In the genomic region with DNA sequence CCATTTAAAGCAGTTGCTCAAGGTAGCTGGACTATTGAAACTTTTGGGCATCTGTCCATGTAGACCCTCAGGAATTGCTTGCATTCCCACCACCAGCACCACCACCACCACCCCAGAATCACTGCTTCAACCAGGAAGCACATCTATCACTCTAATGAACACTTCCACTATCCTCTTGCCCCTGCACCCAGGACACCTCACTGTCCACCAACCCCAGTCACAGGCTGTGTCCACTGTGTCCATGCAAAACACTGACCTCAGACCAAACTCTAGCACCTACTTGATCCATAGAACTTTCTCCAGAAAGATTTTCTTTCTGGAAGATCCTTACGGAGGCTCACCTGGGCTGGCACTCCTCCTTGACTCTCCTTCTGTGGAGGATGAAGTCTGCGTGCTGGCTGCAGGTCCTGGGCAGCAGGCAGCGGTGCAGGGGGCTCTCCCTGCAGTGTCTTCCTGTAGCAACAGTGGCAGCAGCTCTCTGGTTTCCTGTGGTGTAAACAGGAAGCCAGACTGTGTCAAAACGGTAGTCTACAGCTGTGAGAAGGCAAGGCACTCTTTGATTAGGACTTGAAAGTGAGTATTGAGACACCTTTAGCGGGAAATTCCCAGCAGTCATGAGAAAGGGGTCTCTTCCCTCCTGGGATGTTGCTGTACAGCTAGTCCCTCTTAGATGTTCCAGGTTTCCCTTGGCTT, we compare ENCODE assay signal across 9 mouse cellular contexts. TPM values are rescaled to one million over a fixed set of nuclear protein-coding genes. Genes with fewer than 3 reads are reported as not detected.
DNase-seq lines count a peak whose midpoint lies in the region; ATAC-seq lines count a peak whose summit lies in the region.
"Had no signal": no experiment of that assay in that cellular context is flagged by ENCODE, and none has a peak within 500 bp of the region (broad histone marks: within the 10 kb centered on the region; RNA-seq: fewer than 3 reads in every experiment).

No protein-coding gene starts in this region.

- peak; percentile 71 to 76 for DNase-seq in spleen, adult 18-20 months
- DNase-seq in spleen, adult 12 weeks (ENCODE audit: low spot score), result no peak
- DNase-seq in lung, postnatal 25 days (ENCODE audit: low spot score), result peak; percentile 75
- DNase-seq in thymus, postnatal 10 days (ENCODE audit: low spot score in 2 of 2), result peak; percentile 83 to 84
- DNase-seq in embryo, embryonic 9.5 days (ENCODE audit: extremely low spot score), result no peak

- no peaks in the 10 kb centered on the region for H3K4me1 ChIP-seq in kidney, embryonic 14.5 days (ENCODE audit: control insufficient read depth, insufficient read depth, low read length)
- H3K4me1 ChIP-seq in forebrain, embryonic 16.5 days (replicated peaks; ENCODE audit: control insufficient read depth, insufficient read depth, low read length), result no peaks in the 10 kb centered on the region
- H3K4me1 ChIP-seq in midbrain, embryonic 13.5 days (replicated peaks), result no peaks in the 10 kb centered on the region
- H3K4me1 ChIP-seq: hindbrain, embryonic 15.5 days had no signal

- H3K36me3 ChIP-seq in kidney, embryonic 14.5 days (ENCODE audit: control insufficient read depth, insufficient read depth, low read length), result no peaks in the 10 kb centered on the region
- no peaks in the 10 kb centered on the region for H3K36me3 ChIP-seq in forebrain, embryonic 16.5 days (ENCODE audit: control insufficient read depth, insufficient read depth)
- no peaks in the 10 kb centered on the region for H3K36me3 ChIP-seq in midbrain, embryonic 13.5 days
- H3K36me3 ChIP-seq: hindbrain, embryonic 15.5 days had no signal

- peak overlapping the region; percentile 26; the same call in 1 of the 2 replicates for H3K27ac ChIP-seq in kidney, embryonic 14.5 days (ENCODE audit: low read depth, low read length)
- no peak overlapping the region for H3K27ac ChIP-seq in forebrain, embryonic 16.5 days (ENCODE audit: low read length)
- H3K27ac ChIP-seq in midbrain, embryonic 13.5 days, result no peak overlapping the region
- H3K27ac ChIP-seq: hindbrain, embryonic 15.5 days had no signal

- no peak overlapping the region for H3K4me3 ChIP-seq in kidney, embryonic 14.5 days (ENCODE audit: low read length)
- no peak overlapping the region for H3K4me3 ChIP-seq in forebrain, embryonic 16.5 days (replicated peaks; ENCODE audit: low read length)
- H3K4me3 ChIP-seq in midbrain, embryonic 13.5 days (replicated peaks), result no peak overlapping the region
- H3K4me3 ChIP-seq: hindbrain, embryonic 15.5 days had no signal

- no peaks in the 10 kb centered on the region for H3K27me3 ChIP-seq in kidney, embryonic 14.5 days (ENCODE audit: control insufficient read depth, insufficient read depth, low read length)
- H3K27me3 ChIP-seq in forebrain, embryonic 16.5 days (replicated peaks; ENCODE audit: control insufficient read depth, insufficient read depth, low read length), result no peaks in the 10 kb centered on the region
- H3K27me3 ChIP-seq in midbrain, embryonic 13.5 days, result no peaks in the 10 kb centered on the region
- H3K27me3 ChIP-seq: hindbrain, embryonic 15.5 days had no signal

- no peaks in the 10 kb centered on the region for H3K9me3 ChIP-seq in kidney, embryonic 14.5 days (ENCODE audit: control insufficient read depth, low read length)
- H3K9me3 ChIP-seq in forebrain, embryonic 16.5 days (ENCODE audit: control insufficient read depth, low read length), result no peaks in the 10 kb centered on the region
- H3K9me3 ChIP-seq in midbrain, embryonic 13.5 days, result no peaks in the 10 kb centered on the region
- H3K9me3 ChIP-seq: hindbrain, embryonic 15.5 days had no signal

- 51% methylated on average over 5 of the region's 5 CpGs for WGBS in kidney, embryonic 14.5 days
- 76% methylated on average over 5 of the region's 5 CpGs for WGBS in forebrain, embryonic 16.5 days
- WGBS in midbrain, embryonic 13.5 days, result 72% methylated on average over 5 of the region's 5 CpGs

- H3K4me2 ChIP-seq in kidney, embryonic 14.5 days (replicated peaks; ENCODE audit: low read depth, low read length), result no peak overlapping the region; the same call in 1 of the 2 replicates
- H3K4me2 ChIP-seq in forebrain, embryonic 16.5 days (ENCODE audit: low read length), result no peak overlapping the region
- no peak overlapping the region for H3K4me2 ChIP-seq in midbrain, embryonic 13.5 days (replicated peaks)
- H3K4me2 ChIP-seq: hindbrain, embryonic 15.5 days had no signal

- H3K9ac ChIP-seq in kidney, embryonic 14.5 days (ENCODE audit: low read depth, low read length), result no peak overlapping the region
- no peak overlapping the region for H3K9ac ChIP-seq in forebrain, embryonic 16.5 days (replicated peaks; ENCODE audit: low read depth, low read length)
- no peak overlapping the region for H3K9ac ChIP-seq in midbrain, embryonic 13.5 days (replicated peaks)
- H3K9ac ChIP-seq: hindbrain, embryonic 15.5 days had no signal

- ATAC-seq in kidney, embryonic 14.5 days (ENCODE audit: low FRiP score, low TSS enrichment), result no peak
- ATAC-seq in forebrain, embryonic 16.5 days, result no peak
- no peak for ATAC-seq in midbrain, embryonic 13.5 days

RNA-seq across cellular contexts. Expression of a gene that starts 23.3 kb away (rescaled TPM):
- 13.0 and 19.4 TPM in 2 replicates for polyA plus RNA-seq in kidney, embryonic 14.5 days (2014; fragmentation: Nextera tagmentation; extraction: Ambion mirVana)
- 7.2 and 8.3 TPM in 2 replicates for polyA plus RNA-seq in forebrain, embryonic 16.5 days (2015; fragmentation: Nextera tagmentation; extraction: Ambion mirVana)
- polyA plus RNA-seq in midbrain, embryonic 13.5 days (2015; fragmentation: Nextera tagmentation; extraction: Ambion mirVana), result 7.8 and 9.0 TPM in 2 replicates

Comparison
In these comparisons a context has a peak if more than half of its experiments do, and no peak if none do; other contexts are left out.
1. DNase-seq: peak in spleen, adult 18-20 months (2 of 2), lung, postnatal 25 days (single experiment) and thymus, postnatal 10 days (2 of 2); none in spleen, adult 12 weeks (single experiment) and embryo, embryonic 9.5 days (single experiment).